Mouse (Mus musculus) small intestine, adult 2 months (tissue): Measurements from ENCODE around the gene Hoxd10.

ENCODE experiments used
- CTCF ChIP-seq: fragments of 200-500 bp; IDR thresholded peaks from 2 replicates; pipeline ENCODE4 v1.5.1; 2012; ENCODE audit warnings: low read depth, mild to moderate bottlenecking, control low read depth, inconsistent platforms, low read length, moderate library complexity, mixed read lengths; ENCODE audit not compliant: insufficient replicate concordance, insufficient read length; ENCODE audit errors: extremely low read depth
- POLR2A ChIP-seq: fragments of 200-500 bp; IDR thresholded peaks from 2 replicates; pipeline ENCODE4 v1.6.1; 2012; ENCODE audit warnings: low read depth, mild to moderate bottlenecking, control low read depth, inconsistent platforms, low read length, moderate library complexity

DNA sequence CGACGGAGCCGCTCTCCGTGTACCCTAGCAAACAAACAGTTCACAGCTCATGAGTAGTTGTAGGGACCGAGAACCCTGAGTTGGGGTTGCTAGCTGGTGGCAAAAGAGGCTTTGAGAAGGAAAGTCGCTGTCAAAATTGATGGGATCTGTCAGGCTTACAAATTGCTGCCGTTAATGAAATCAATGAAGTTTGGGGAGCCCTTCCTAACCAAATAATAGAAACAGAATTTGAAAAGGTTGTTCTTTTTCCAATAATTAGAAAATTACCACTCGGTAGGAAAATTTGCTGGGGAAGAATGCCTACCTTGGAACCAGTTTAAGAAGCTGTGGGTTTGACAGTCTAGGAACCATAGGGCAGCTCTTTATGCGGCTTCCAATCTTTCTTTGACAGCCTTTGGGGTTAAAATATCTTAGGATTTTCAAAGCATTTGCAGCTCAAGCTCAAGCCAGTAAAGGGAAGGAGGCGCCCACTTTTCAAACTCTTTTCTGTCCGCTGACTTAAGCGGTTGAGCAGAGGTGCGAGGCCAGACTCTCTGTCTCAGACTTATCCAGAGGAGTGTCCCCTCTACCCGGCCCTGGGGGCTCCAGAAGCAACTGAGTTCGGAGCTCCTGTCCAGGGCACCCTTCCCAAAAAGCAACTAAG, 33.6 kb upstream of the Hoxd10 start:
- TF ChIP-seq CTCF (no peak), POLR2A (no peak)
